Mouse (Mus musculus) heart, embryonic 10.5 days (tissue): ENCODE results near the gene Col2a1. TPM values are rescaled to one million over a fixed set of nuclear protein-coding genes. Genes with fewer than 3 reads are reported as not detected.
A peak's percentile ranks its signal among the peaks of the same experiment; 100 is the strongest.

Experiments
- DNase-seq: peaks from one replicate; pipeline ENCODE4 v3.0.0-alpha.2; 2017; ENCODE audit warnings: low spot score
- H3K27ac ChIP-seq: fragments of 300-500 bp; sonication (generic); 2 replicates; pipeline ENCODE4 v1.5.1; 2016; ENCODE audit warnings: mild to moderate bottlenecking
- H3K27me3 ChIP-seq: fragments of 300-500 bp; sonication (generic); 2 replicates; pipeline ENCODE4 v1.6.1; 2016; ENCODE audit warnings: mild to moderate bottlenecking; ENCODE audit not compliant: poor library complexity, insufficient read depth, severe bottlenecking
- H3K36me3 ChIP-seq: fragments of 300-500 bp; sonication (generic); 2 replicates; pipeline ENCODE4 v1.6.1; 2016; ENCODE audit warnings: mild to moderate bottlenecking, moderate library complexity
- H3K4me1 ChIP-seq: fragments of 300-500 bp; sonication (generic); 2 replicates; pipeline ENCODE4 v1.6.1; 2016; ENCODE audit warnings: mild to moderate bottlenecking
- H3K4me3 ChIP-seq: fragments of 300-500 bp; sonication (generic); 2 replicates; pipeline ENCODE4 v1.5.1; 2016; ENCODE audit warnings: mild to moderate bottlenecking, moderate library complexity
- H3K9me3 ChIP-seq: fragments of 300-500 bp; sonication (generic); 2 replicates; pipeline ENCODE4 v1.6.1; 2016; ENCODE audit warnings: mild to moderate bottlenecking, moderate library complexity
- WGBS: fragments of 180-500 bp; shearing (Covaris S2); methylation state at CpG from one replicate; pipeline ENCODE4 v1.1.7; 2016; 5-methylcytosine and 5-hydroxymethylcytosine counted together
- polyA plus RNA-seq: library from polyadenylated mRNA; unstranded; fragments of >200 nt; fragmentation: Nextera tagmentation; extraction: Ambion mirVana; gene quantifications from 2 replicates; pipeline ENCODE4 v1.2.1, GENCODE M21; 2016

Gene Col2a1
- polyA plus RNA-seq, 1 experiment from 2014 or later = 131 TPM

- DNase-seq = no peak
- Histone ChIP-seq H3K4me1 (peaks cover 56% of the 10 kb centered on the region), H3K9me3 (no peaks in the 10 kb centered on the region), H3K27me3 (0 out of 2 replicates have a peak, but pooled peaks cover 3% of the 10 kb centered on the region), H3K36me3 (no peaks in the 10 kb centered on the region), H3K27ac (peak overlapping the region; percentile 89), H3K4me3 (peak overlapping the region; percentile 12; the same call in 1 of the 2 replicates)
- 26% methylated on average over 12 of the region's 12 CpGs for WGBS
Measured at GRCm38 (mm10) chr15:98026967-98027904, 22.7 kb upstream of the Col2a1 start.

- 29% methylated on average over 4 of the region's 4 CpGs for WGBS
- no peak for DNase-seq
- H3K27me3 ChIP-seq = 0 out of 2 replicates have a peak, but pooled peaks cover 3% of the 10 kb centered on the region
- H3K4me3 ChIP-seq = 0 out of 2 replicates have a peak overlapping the region, but pooled peaks have one; percentile 13
- no peaks in the 10 kb centered on the region for H3K36me3 ChIP-seq
- peak overlapping the region; percentile 89 for H3K27ac ChIP-seq
- H3K4me1 ChIP-seq = peaks cover 53% of the 10 kb centered on the region
- no peaks in the 10 kb centered on the region for H3K9me3 ChIP-seq
Measured at GRCm38 (mm10) chr15:98025611-98026010, 21.1 kb upstream of the Col2a1 start.

GRCm38 (mm10) chr15:98023137-98023536 lies 18.6 kb upstream of the Col2a1 start:
- Histone ChIP-seq H3K27ac (no peak overlapping the region), H3K36me3 (no peaks in the 10 kb centered on the region), H3K27me3 (0 out of 2 replicates have a peak, but pooled peaks cover 3% of the 10 kb centered on the region), H3K9me3 (no peaks in the 10 kb centered on the region), H3K4me1 (peaks cover 46% of the 10 kb centered on the region), H3K4me3 (no peak overlapping the region)
- no peak for DNase-seq
- 46% methylated on average over 3 of the region's 3 CpGs for WGBS

- no peaks in the 10 kb centered on the region for H3K36me3 ChIP-seq
- DNase-seq = no peak
- H3K27me3 ChIP-seq = 0 out of 2 replicates have a peak, but pooled peaks cover 3% of the 10 kb centered on the region
- peaks cover 34% of the 10 kb centered on the region for H3K4me1 ChIP-seq
- no peak overlapping the region for H3K27ac ChIP-seq
- WGBS = 50% methylated on average over 2 of the region's 2 CpGs
- H3K4me3 ChIP-seq = no peak overlapping the region
- no peaks in the 10 kb centered on the region for H3K9me3 ChIP-seq
Measured at GRCm38 (mm10) chr15:98021886-98022285, 17.4 kb upstream of the Col2a1 start.

- no peak for DNase-seq
Measured at GRCm38 (mm10) chr15:98019047-98019446, 14.6 kb upstream of the Col2a1 start.

GRCm38 (mm10) chr15:98017925-98018324 lies 13.4 kb upstream of the Col2a1 start:
- WGBS = 80% methylated on average over 4 of the region's 4 CpGs
- Histone ChIP-seq H3K4me3 (no peak overlapping the region), H3K4me1 (peaks cover 4% of the 10 kb centered on the region; the same call in 1 of the 2 replicates), H3K36me3 (no peaks in the 10 kb centered on the region), H3K27me3 (no peaks in the 10 kb centered on the region), H3K27ac (no peak overlapping the region), H3K9me3 (no peaks in the 10 kb centered on the region)
- no peak for DNase-seq

More at GRCm38 (mm10) chr15:98019047-98019446, 14.6 kb upstream of the Col2a1 start:
- 61% methylated on average over 3 of the region's 3 CpGs for WGBS
- peaks cover 8% of the 10 kb centered on the region; the same call in 1 of the 2 replicates for H3K4me1 ChIP-seq
- H3K9me3 ChIP-seq = no peaks in the 10 kb centered on the region
- no peaks in the 10 kb centered on the region for H3K27me3 ChIP-seq
- H3K36me3 ChIP-seq = no peaks in the 10 kb centered on the region
- no peak overlapping the region for H3K4me3 ChIP-seq
- no peak overlapping the region for H3K27ac ChIP-seq

- Histone ChIP-seq H3K27ac (no peak overlapping the region), H3K4me3 (no peak overlapping the region), H3K4me1 (peaks cover 16% of the 10 kb centered on the region), H3K9me3 (no peaks in the 10 kb centered on the region), H3K27me3 (peaks cover 8% of the 10 kb centered on the region; the same call in 1 of the 2 replicates), H3K36me3 (no peaks in the 10 kb centered on the region)
- WGBS = 69% methylated on average over 6 of the region's 6 CpGs
- DNase-seq = no peak
Measured at GRCm38 (mm10) chr15:98012810-98013209, 8.3 kb upstream of the Col2a1 start.

- peaks cover 43% of the 10 kb centered on the region for H3K27me3 ChIP-seq
- H3K36me3 ChIP-seq = no peaks in the 10 kb centered on the region
- H3K4me1 ChIP-seq = peaks cover 75% of the 10 kb centered on the region
- WGBS = 11% methylated on average over 11 of the region's 11 CpGs
- peak overlapping the region; percentile 72 for H3K4me3 ChIP-seq
- peak overlapping the region; percentile 90 for H3K27ac ChIP-seq
- no peak for DNase-seq
- no peaks in the 10 kb centered on the region for H3K9me3 ChIP-seq
Measured at GRCm38 (mm10) chr15:98005181-98005580, 686 bp upstream of the Col2a1 start.

- H3K27ac ChIP-seq = peak overlapping the region; percentile 90
- H3K4me1 ChIP-seq = peaks cover 79% of the 10 kb centered on the region
- H3K27me3 ChIP-seq = peaks cover 47% of the 10 kb centered on the region
- H3K4me3 ChIP-seq = peak overlapping the region; percentile 72
- no peaks in the 10 kb centered on the region for H3K9me3 ChIP-seq
- no peak for DNase-seq
- 0 out of 2 replicates have a peak, but pooled peaks cover under 1% of the 10 kb centered on the region for H3K36me3 ChIP-seq
- WGBS = 2% methylated on average over 19 of the region's 19 CpGs
Measured at GRCm38 (mm10) chr15:98004740-98005159, 255 bp upstream of the Col2a1 start.

- WGBS = under 1% methylated on average over 42 of the region's 42 CpGs
- Histone ChIP-seq H3K36me3 (peaks cover 15% of the 10 kb centered on the region), H3K27me3 (peaks cover 62% of the 10 kb centered on the region), H3K4me1 (peaks cover 72% of the 10 kb centered on the region), H3K27ac (peak overlapping the region; percentile 90), H3K9me3 (no peaks in the 10 kb centered on the region), H3K4me3 (peak overlapping the region; percentile 72)
- no peak for DNase-seq
Measured at GRCm38 (mm10) chr15:98002991-98003821, 1.3 kb downstream of the Col2a1 start.

- peaks cover 70% of the 10 kb centered on the region for H3K27me3 ChIP-seq
- H3K36me3 ChIP-seq = peaks cover 23% of the 10 kb centered on the region
- H3K4me3 ChIP-seq = peak overlapping the region; percentile 72
- peak overlapping the region; percentile 90 for H3K27ac ChIP-seq
- H3K4me1 ChIP-seq = peaks cover 66% of the 10 kb centered on the region
- no peak for DNase-seq
- WGBS = 1% methylated on average over 41 of the region's 42 CpGs
- H3K9me3 ChIP-seq = no peaks in the 10 kb centered on the region
Measured at GRCm38 (mm10) chr15:98002113-98002990, 2.1 kb downstream of the Col2a1 start.
